Comparison of ENCODE assay signal across 8 mouse cellular contexts in the genomic region with DNA sequence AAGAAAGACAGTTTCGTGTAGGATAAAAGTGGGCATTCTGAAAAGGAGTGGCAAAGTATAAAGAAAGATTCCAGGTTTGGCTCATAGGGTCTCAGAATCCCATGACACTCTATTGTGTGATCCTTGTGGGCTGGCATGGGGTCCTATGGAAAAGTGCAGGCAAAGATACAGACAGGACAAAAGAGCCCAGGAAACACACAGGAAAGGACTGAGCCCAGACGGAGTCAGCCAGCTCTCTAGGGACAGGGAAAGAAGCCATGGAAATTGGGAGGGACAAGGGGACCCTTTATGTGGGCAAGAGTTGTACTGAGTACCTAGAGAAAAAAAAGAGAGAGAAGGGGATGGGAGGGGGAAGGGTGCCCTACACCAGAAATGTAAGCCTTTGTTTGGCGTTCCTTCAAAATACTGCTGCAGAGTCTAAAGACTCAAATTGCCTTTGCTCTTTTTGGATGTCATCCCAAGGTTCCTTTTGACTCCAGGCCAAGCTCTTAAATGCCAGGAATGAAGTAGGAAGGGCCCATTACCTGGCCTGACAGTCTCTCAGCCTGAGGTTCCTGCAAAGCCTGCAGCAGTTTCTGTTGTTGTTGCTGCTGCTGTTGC.
A peak's percentile ranks its signal among the peaks of the same experiment; 100 is the strongest.
DNase-seq lines count a peak whose midpoint lies in the region; ATAC-seq and TF ChIP-seq lines count a peak whose summit lies in the region.

No protein-coding gene starts in this region.

- no peak for TF ChIP-seq CTCF in Patski (IDR thresholded peaks at IDR 0.05)

- in situ Hi-C loops in Patski (cut with MboI; ENCODE audit: low pct_unique_long_range_greater_than_20kb), result no loop called here

- no peaks in the 10 kb centered on the region for H3K27me3 ChIP-seq in Patski

- DNase-seq in heart, postnatal 4 days, result peak; percentile 8
- no peak for DNase-seq in heart, adult 8-10 months (ENCODE audit: low spot score)
- DNase-seq in Patski (ENCODE audit: low read depth, low spot score), result peak; percentile 10
- DNase-seq in cerebellum, adult 11 months, result peak; percentile 51
- DNase-seq in kidney, postnatal 10 days, result peak; percentile 16
- DNase-seq in right cerebral cortex, postnatal 36 days (ENCODE audit: low spot score in 2 of 2), result no peak
- no peak for DNase-seq in spleen, postnatal 10 days (ENCODE audit: low spot score in 2 of 2)
- no peak for DNase-seq in urinary bladder, adult 18-20 months (ENCODE audit: low spot score in 2 of 2)

- POLR2A ChIA-PET in Patski (lab: Charles Lee), result no interaction called here

- CTCF ChIA-PET in Patski (lab: Charles Lee), result interaction anchor here (1.0 kb wide), 1 partner anchor 10 kb away, joined by 4 read pairs; no protein-coding TSS in a partner anchor

- no peak for ATAC-seq in Patski

Comparison
In these comparisons a context has a peak if more than half of its experiments do, and no peak if none do; other contexts are left out.
1. DNase-seq: peak in heart, postnatal 4 days (single experiment), Patski (single experiment), cerebellum, adult 11 months (single experiment) and kidney, postnatal 10 days (single experiment); none in heart, adult 8-10 months (single experiment), right cerebral cortex, postnatal 36 days (0 of 2), spleen, postnatal 10 days (0 of 2) and urinary bladder, adult 18-20 months (0 of 2).